Mouse (Mus musculus) Muller cell, postnatal 12 days (primary cell): ENCODE data around the gene Nyx.
A peak's percentile ranks its signal among the peaks of the same experiment; 100 is the strongest.
"Not testable (repeated sequence)": the region's sequence is repeated elsewhere in the genome, so short reads cannot be mapped to it uniquely, and the experiment has no call there.

Source experiments
- DNase-seq: peaks from one replicate; pipeline ENCODE4 v3.0.0-alpha.2; 2015; ENCODE audit errors: inconsistent ontology term

The Nyx gene

DNA sequence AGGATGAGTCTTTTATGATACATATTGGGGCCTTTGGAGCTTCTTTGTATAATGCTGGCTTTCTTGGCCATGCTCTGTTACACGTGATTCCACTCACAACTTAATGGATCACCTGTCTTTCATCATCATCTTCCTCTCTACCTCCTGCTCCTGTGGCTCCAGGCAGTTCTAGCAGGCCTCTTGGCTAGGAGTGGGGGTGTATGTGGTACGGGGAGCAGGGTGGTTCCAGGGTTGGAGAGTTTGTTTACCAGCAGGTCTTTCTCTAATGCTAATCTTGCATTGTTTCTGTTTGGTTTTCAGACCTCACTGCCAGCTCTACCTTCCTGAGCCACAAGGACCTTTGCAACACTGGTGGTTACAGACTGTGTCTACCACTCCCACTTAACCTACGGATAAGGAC is at the start of gene Nyx:
TSS of gene Nyx (plus strand) at position 301 of the 400 bp plus-strand sequence.
- no peak for DNase-seq

DNA sequence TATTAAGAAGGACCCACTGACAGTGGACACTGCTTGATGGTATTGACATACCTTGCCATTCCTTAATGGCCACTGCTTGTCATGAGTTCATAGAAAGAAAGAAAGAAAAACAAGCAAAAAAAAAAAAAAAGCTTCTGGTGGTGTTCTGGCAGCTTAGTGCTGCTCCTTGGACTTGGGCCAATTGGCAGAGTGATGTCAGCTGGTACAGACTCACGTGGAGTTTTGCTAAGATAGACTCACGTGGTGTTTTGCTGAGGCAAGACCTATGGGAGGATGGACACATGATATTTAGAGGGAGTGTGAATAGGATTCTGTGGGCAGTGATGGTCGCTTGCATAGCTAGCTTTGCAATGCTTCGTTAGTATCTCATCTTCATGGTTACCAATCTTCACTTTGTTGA is 43.9 kb upstream of the Nyx start:
- no peak for DNase-seq

DNA sequence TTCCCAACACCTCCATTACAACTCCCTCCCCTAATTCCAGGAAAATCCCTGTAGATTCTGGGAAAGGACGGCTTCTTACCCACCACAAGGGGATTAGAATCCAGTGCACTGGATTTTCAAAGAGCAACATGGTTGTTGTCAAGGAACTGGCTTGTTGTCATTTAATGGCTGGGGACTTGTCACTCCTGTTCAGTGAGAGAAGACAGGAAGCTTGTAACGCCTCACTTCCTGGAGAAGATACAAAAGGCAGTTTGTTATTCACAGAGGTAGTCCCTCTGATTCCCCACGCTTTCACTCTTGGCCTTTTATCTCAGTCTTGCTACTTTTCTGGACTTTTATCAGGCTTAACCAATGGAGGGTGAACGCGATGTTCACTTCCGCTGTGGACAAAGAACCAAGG is 34.5 kb upstream of the Nyx start:
- no peak for DNase-seq

DNA sequence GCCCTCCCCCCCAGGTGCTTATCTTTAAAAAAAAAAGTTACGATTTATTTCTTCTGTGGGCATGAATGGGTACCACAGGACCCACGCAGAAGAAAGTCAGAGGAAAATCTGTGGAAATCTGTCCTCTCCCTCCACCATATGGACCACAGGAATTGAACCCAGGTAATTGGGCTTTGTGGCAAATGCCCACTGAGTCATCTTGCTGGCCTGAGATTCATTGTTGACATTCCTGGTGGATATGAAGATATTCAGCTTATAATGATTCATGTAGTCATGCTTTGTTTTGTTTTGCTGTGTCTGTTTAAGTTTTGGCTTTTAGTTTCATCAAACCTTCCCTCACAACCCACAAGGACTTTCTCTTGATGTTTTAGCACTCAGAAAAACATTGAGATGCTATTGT is 29.9 kb upstream of the Nyx start:
- peak; percentile 40 for DNase-seq

DNA sequence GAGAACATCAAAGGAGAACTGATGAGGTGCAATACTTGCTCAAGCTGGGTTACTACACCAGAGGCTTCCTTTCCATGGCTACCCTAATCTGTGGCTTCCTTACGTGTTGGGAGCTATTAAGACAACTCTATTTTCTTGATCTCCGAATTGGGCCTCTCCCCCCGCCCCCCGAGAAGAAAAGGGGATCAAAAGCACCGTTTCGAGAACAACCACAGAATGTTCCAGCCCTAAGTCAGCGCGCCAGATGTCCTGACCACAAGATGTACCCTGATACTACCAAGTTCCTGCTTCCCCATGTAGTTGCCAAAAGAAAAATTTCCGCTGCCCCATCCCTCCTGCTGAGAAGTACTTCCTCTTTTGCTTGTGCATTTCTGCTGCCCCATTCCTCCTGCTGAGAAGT is 9.4 kb upstream of the Nyx start:
- not testable (repeated sequence) for DNase-seq

DNA sequence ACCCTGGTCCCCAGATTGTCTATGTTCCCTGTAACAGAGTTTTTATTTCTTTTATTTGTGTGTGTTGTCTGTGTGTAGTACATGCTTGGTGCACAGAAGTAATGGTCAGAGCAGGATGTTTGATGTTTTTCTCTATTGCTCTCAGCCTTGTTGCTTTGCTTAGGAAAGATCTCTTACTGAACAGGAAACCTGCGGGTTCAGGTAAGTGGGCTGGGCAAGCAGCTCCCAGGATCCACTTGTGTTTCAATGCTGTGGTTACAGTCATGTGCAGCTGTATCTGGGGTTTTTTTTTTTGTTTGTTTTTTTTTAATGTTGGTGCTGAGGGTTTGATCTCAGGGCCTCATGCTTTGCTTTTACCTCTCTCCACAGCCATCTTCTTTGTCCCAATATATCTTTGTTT is 7.1 kb upstream of the Nyx start:
- DNase-seq, result no peak

DNA sequence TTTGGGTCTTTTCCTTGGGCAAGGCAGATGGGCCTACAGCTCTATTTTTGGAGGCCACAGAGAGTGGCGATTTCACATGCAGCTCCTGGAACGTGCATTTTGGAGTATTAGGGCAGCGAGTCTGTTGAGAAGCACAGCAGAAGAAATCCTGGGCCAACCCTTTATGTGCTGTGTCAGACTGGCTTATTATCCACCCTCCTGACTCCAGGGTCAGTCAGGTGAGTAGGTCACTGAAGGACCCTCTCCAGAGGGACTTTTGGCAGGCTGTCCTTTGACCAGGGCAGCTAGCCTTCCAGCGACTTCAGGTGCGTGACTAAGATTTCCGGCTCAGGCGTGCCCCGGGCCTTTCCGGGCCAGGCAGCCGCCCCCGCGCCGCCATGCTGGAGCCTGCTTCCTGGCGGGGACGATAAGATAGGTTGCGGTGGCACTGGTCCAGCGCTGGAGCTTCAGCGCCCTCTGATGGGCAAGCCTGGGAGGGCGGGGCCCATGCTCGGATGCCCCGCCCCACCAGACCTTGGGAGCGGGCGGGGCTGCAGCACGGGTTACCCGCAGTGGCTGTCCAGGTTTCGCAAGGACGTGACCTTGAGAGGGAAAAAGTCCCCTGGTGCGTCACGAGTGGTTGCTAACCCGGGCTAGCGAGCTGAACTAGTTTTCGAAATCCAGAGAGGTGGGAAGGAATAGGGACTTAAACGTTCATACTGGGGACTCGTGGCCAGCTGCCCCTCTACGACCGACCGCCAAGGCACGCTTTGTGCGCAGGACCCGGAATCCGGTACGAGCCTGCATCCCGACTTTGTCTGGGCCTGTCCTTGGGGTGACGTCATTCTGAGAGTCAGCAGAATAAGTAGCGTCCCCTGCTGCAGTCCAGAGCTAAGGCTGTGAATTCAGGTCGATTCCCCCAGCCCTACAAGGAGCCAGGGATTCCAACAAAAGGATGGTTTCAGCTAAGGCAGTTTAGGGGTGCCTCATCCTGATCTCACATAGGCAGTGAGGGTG is 4.3 kb upstream of the Nyx start:
- DNase-seq, result peak; percentile 91

DNA sequence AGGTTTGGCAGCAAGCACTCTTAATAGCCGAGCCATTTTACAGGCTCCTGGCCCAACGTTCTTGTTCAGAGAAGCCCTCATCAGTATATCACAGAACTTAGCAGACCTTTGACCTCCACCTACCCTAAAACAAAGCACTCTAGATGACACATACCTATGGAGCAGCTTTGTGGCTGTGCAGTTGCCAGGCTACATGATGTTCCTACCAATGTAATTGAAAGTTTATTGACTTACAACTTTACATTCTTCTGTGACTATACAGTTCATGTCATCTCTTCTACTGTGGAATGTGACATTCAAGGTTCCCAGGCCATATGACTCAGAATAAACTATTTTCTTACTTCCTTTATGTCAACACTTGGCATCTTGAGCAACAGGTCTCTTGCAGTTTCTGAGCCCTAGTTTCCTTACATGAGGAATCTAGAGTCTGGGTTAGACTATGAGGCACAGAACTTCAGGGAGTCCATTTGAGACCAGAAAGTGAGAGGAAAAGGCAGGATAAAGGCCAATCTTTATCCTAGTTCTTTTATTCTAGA is 2.9 kb upstream of the Nyx start:
- DNase-seq, result no peak

DNA sequence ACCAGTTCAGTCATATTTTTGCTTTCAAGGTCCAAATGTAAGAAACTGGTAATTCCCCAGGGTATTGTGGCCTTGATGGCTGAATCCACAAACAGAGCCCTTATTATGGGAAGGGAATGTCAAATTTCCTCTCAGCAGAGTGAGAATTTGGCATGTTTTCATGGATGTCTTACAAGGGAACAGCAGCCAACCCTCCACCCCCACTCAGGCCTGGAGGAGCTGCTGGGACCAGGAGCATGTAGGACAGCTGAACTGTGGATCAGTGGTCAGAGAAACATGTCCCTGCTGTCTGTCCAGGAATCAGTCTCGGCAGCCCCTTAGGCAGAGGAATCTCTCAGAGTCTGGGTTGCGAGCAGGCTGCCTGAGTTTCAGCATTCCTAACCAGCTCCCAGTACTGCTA is 771 bp downstream of the Nyx start:
- peak; percentile 46 for DNase-seq

DNA sequence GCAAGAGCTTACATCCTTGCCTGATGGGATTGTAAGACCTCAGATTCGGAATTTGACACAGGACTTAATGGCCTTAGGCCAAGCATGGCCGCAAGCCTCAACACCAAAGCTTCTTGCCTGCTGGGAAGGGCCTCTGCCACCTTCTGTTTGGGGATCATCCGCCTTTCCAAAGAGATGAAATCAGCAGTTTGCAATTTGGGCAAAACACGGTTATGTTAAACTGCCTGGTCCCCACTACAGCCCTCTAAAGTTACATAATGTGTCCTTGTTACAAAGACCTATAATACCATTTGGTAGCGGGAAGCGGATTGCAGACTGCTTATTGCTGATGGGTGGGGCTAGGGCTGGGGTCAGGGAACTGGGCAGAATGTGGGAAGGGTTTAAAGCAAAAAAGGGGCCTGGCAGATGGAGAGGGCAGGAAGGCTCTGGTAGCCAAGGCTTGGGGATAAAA is 1.2 kb downstream of the Nyx start:
- DNase-seq, result no peak

DNA sequence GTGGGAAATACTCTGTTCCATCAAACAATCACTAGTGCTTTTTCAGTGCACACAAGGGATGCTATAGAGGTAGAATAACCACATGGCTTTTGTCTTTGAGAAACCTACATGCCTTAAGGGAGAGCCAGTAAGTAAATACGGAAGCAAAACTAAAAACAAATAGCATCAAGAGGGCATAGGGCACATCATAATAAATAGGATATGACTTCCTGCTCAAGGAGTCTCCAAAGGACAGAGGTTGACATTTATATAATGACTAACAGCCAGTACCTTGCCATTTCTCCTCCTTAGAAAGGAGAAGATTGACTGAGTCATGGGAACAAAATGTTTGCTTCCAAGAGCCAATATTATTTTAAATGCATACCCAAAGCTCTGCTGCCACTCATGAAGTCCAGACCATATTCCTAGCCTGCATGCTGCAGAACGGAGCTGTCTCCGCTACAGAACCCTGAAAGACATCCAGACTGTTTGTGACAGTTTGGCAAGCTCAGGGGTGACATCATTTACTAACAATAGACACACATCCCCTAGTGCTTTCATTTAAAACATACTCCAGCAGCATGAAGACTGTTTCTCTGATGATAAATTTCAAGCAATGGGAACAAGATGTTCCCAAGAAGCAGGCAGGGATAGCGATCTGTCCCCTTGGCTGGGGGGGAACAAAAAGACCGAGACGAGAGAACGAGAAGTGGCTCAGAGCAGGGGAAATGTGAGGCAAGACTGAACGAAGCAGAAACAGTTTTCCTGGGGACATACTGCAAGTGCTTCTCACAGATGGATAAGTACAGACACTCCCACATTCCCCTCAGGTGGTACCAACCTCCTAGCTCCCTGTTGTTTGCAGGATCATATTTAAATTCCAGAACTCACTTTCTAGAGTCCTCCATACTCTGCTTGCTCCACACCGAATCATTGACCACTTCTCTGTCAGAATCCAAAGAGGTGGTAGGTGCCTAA is 3.5 kb downstream of the Nyx start:
- DNase-seq, result peak; percentile 52

DNA sequence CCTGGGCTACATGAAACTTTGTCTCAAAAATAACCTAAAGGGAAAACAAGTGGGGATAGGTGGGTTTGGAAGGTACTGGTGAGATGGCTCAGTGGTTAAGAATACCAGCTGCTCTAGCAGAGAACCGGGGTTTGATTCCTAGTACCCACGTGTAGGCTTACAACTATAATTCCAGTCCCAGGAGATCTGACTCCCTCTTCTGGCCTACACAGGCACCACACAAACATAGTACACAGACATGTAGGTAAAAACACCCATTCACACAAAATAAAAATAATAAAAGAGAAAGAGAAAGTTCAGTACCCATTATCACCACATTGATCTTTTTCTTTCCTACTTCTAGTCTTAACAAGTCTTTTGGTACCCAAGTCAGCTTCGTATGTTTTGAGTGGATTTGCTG is 6.0 kb downstream of the Nyx start:
- DNase-seq, result no peak

DNA sequence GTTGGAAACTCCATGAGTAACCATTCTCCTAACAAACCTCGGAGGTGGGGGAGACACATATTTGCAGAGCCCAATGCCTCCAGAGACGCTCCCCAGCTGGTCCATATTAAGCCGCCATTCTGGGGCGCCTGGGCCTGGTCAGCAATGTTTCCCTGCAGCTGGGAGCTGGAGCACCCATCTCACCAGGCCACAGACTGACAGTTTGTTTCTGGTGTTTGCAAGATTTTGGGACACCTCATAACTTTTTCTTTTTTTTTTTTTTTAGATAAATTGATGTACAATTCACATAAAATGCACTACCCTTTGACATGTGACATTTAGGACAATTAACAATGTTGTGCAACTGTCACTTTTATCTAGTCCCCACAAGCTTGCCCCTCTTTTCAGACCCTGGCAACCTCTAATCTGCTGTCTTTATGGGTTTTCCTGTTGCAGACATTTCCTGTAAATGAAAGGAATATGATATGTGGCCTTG is 6.9 kb downstream of the Nyx start:
- peak; percentile 39 for DNase-seq

DNA sequence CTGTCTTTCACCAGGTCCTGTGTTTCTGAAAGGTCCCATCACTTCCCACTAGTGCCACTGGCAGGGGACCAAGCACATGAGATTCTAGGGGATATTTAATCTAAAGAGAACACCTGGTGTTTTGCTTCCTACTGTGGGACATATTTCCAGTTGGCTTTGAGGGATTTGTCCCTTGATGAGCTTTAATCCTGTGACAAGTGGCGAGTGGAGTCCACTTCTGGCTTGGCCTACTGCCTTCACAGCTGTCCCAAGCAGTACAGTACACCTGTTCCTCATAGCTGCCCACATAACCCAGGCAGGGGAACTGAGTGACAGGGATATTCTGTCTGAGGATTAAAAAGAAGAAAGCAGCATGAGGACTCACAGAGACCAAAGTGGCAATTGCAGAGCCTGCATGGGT is 9.5 kb downstream of the Nyx start:
- no peak for DNase-seq

DNA sequence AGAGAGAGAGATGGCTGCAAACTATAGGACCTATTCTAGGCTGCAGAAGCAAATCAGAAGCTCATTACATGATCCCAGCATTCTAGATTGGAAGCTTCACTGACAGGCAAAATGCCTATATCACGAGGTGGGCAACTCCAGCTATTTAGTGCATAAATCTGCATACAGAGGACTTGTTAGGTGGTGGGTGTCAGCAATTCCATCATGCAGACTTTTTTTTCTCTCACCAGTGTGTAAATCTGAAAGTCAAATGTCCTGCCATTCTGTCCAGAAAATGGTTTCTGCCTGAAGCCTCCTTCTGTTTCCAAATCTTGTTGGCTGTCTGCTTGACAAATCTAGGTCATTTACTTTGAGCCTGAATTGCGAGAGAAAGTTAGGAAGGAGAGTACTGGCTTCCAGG is 11.7 kb downstream of the Nyx start:
- DNase-seq, result no peak

DNA sequence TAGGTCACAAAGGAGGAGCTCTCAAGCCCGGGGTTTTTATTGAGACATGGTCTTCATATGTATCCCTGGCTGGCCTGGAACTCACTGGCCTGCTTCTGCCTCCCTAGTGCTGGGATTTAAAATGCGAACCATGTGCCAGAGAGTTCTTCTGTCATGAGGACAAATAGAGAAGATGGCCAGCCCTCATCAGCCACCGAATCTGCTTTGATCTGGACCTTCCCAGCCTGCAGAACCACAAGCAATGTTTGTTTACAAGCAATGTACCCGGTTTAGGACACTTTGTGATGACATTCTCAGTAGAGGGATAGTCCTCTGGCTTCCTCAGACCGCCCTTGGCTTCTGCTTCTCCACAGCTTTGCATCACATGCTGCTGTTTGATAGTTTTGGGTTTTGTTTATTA is 12.4 kb downstream of the Nyx start:
- DNase-seq, result no peak

DNA sequence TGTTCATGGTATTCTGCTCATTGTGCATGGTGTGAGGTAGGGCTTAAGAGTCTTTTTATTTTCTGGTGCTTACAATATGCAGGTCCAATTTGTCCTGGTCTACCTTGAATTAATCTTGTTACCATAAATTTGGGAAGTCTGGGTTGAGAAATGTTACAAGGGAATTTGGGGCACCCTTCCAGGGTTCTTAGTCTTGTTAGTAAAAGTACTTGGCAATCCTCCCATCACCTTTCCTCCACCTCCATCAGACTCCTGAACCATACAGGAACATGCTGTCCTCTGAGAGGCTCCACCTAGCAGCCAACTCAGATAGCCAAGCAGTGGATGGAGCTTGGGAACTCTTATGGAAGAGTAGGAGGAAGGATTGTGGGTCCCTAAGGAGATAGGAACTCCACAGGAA is 13.7 kb downstream of the Nyx start:
- no peak for DNase-seq

DNA sequence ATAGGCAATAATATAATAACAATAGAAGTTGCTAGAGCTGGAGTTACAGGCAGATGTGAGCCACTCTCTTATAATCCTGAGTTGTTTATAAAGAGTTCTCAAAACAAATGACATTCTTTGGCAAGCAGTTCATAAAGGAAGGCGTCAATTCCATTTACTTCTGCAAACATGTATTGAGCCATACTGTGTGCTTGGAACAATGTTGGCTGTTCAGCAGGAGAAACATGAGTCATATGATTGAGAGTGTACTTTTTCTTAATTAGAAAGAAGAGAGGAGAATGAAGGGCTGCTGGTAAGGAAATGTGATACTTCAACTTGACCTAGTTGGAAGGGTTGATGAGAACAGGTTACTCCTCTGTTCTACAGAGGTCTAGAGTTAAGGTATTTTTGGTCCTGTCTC is 16.7 kb downstream of the Nyx start:
- DNase-seq, result peak; percentile 38

DNA sequence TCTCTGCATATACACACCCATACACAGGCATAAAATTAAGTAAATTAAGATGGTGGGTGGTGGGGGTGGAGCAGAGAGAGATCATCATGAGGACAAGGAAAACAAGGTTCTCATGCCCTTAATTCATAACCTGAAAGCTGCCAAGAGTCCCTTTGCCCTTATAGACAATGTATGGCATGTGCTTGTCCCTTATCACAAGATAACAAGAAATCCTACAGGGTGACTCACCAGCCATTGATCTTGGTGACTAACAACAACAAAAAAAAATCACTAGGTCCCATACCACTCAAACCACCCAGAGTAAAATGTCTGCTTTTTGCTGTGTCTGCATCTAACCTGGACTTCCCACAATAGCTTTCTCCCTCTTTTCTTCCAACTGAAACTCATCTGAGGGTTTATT is 18.5 kb downstream of the Nyx start:
- no peak for DNase-seq

DNA sequence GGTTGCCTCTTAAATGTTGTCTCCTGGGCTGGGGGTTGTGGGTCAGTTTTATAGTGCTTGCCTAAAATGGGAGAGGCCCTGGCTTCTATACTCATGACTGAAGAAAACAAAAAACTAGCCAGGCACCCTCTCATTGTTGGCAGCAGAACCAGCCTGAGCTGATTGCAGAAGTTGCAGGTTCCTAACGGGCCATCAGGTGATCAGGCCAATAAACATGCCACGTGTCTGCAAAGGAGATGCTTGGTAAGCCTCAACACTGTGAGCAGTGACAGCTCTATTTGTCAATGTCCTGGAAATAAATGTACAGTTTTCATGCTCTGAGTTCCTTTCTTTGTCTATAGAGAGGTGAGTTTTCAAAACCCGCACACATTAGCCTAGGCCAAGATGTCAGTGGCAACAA is 23.1 kb downstream of the Nyx start:
- DNase-seq, result no peak

DNA sequence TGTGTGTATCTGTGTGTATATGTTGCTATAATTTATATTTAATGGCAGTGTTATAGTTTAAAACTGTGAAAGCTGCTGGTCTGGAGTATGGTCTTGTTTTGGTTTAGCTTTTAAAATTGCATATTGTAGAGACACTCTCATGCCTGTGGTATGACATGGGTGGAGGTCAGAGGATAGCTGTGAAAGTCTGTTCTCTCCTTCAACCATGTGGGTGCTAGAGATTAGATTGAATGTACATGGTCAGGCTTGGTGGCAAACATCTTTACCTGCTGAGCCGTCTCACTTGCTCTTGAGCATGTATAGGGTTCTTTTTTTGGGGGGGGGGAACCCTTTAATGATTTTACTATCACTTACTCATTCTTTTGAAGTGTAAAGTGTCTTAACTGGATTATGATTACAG is 23.9 kb downstream of the Nyx start:
- no peak for DNase-seq

DNA sequence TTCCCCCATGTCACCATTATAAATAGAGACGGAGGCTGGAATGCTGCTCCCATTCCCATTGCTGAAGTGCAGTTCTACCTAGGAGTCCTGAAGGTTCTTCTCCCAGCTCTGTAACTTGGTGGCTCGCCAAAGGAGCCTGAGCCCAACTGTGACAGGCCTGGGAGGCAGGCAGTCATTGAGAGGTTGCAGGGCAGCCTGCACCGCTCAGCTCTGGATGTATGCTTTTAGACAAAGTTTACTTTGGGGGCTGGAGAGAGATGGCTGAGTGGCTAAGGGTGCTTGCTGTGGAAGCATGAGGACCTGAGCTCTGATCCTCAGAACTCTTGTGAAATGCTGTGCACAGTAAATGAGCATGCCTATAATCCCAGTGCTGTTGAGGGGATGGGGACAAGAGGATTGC is 25.0 kb downstream of the Nyx start:
- no peak for DNase-seq
